Mouse (Mus musculus) gonadal fat pad, adult 2 months (tissue): ENCODE measurements around the gene Kcnj14. TPM values are rescaled to one million over a fixed set of nuclear protein-coding genes. Genes with fewer than 3 reads are reported as not detected.

Experiments
- DNase-seq: peaks from one replicate; pipeline ENCODE4 v3.0.0-alpha.2; 2012; ENCODE audit warnings: low read depth
- polyA plus RNA-seq: library from polyadenylated mRNA; depleted of rRNA; stranded (reverse); fragments of >200 nt; gene quantifications from 2 replicates; pipeline ENCODE4 v1.2.3, GENCODE M21; 2012; rRNA removed

The Kcnj14 gene
- 1.4 and 15.1 TPM in 2 replicates for polyA plus RNA-seq

GRCm38 (mm10) chr7:45824598-45824997, at the start of gene Kcnj14:
Gene Kcnj14 (minus strand): TSS chr7:45824782.
- DNase-seq, result no peak

- no peak for DNase-seq
These were observed 48.7 kb upstream of the Kcnj14 start for GRCm38 (mm10) chr7:45873061-45873947.

- no peak for DNase-seq
These were observed 48.0 kb upstream of the Kcnj14 start, which contains the start of gene Kdelr1 for GRCm38 (mm10) chr7:45872624-45873023. Gene Kdelr1 (plus strand): TSS chr7:45872772.

GRCm38 (mm10) chr7:45870282-45871058, 45.9 kb upstream of the Kcnj14 start:
- no peak for DNase-seq

- no peak for DNase-seq
These were observed 45.2 kb upstream of the Kcnj14 start for GRCm38 (mm10) chr7:45869787-45870186.

- DNase-seq, result no peak
These were observed 44.6 kb upstream of the Kcnj14 start for GRCm38 (mm10) chr7:45869107-45869670.

GRCm38 (mm10) chr7:45867871-45868270, 43.3 kb upstream of the Kcnj14 start:
- no peak for DNase-seq

GRCm38 (mm10) chr7:45865925-45866910, 41.6 kb upstream of the Kcnj14 start:
- DNase-seq, result no peak

GRCm38 (mm10) chr7:45864435-45864834, 39.9 kb upstream of the Kcnj14 start:
- DNase-seq, result no peak

GRCm38 (mm10) chr7:45862804-45863203, 38.2 kb upstream of the Kcnj14 start:
- DNase-seq, result no peak

- no peak for DNase-seq
These were observed 34.4 kb upstream of the Kcnj14 start for GRCm38 (mm10) chr7:45859008-45859407.

- DNase-seq, result no peak
These were observed 32.6 kb upstream of the Kcnj14 start for GRCm38 (mm10) chr7:45856950-45857901.

GRCm38 (mm10) chr7:45853089-45853488, 28.5 kb upstream of the Kcnj14 start:
- no peak for DNase-seq

- DNase-seq, result no peak
These were observed 26.1 kb upstream of the Kcnj14 start for GRCm38 (mm10) chr7:45850661-45851060.

GRCm38 (mm10) chr7:45848447-45849027, 24.0 kb upstream of the Kcnj14 start:
- no peak for DNase-seq

GRCm38 (mm10) chr7:45842950-45843744, 18.6 kb upstream of the Kcnj14 start:
- DNase-seq, result no peak

GRCm38 (mm10) chr7:45833924-45834323, 9.3 kb upstream of the Kcnj14 start:
- DNase-seq, result no peak

- DNase-seq, result no peak
These were observed 8.7 kb upstream of the Kcnj14 start for GRCm38 (mm10) chr7:45833148-45833790.
